Mouse (Mus musculus) testis, adult 2 months (tissue): Measurements from ENCODE around the gene Trim17. TPM values are rescaled to one million over a fixed set of nuclear protein-coding genes. Genes with fewer than 3 reads are reported as not detected.

Experiments used
- H3K27ac ChIP-seq: fragments of 200-500 bp; 2 replicates; pipeline ENCODE4 v1.5.1; 2012; ENCODE audit warnings: low read depth, low read length; ENCODE audit not compliant: control insufficient read depth, insufficient read depth
- H3K27me3 ChIP-seq: fragments of 200-500 bp; 2 replicates; pipeline ENCODE4 v1.6.1; 2012; ENCODE audit warnings: mild to moderate bottlenecking, low read length, moderate library complexity; ENCODE audit not compliant: control insufficient read depth, insufficient read depth
- H3K36me3 ChIP-seq: fragments of 200-500 bp; 2 replicates; pipeline ENCODE4 v1.6.1; 2012; ENCODE audit warnings: mild to moderate bottlenecking, low read length; ENCODE audit not compliant: control insufficient read depth, insufficient read depth
- H3K4me1 ChIP-seq: fragments of 200-500 bp; 2 replicates; pipeline ENCODE4 v1.6.1; 2012; ENCODE audit warnings: low read length; ENCODE audit not compliant: control insufficient read depth, insufficient read depth
- H3K4me3 ChIP-seq: fragments of 200-500 bp; 2 replicates; pipeline ENCODE4 v1.5.1; 2012; ENCODE audit warnings: low read depth, mild to moderate bottlenecking, low read length, moderate library complexity, mixed read lengths; ENCODE audit not compliant: control insufficient read depth
- CTCF ChIP-seq: fragments of 200-500 bp; IDR thresholded peaks from 2 replicates; pipeline ENCODE4 v1.5.1; 2012; ENCODE audit warnings: low read depth, mild to moderate bottlenecking, inconsistent platforms, low read length, moderate library complexity; ENCODE audit not compliant: control insufficient read depth, insufficient read depth, insufficient replicate concordance
- POLR2A ChIP-seq: fragments of 200-500 bp; IDR thresholded peaks from 2 replicates; pipeline ENCODE4 v1.6.1; 2012; ENCODE audit warnings: low read depth, mild to moderate bottlenecking, inconsistent platforms, low read length, moderate library complexity; ENCODE audit not compliant: control insufficient read depth
- polyA plus RNA-seq: library from polyadenylated mRNA; depleted of rRNA; stranded (reverse); fragments of >200 nt; gene quantifications from 2 replicates; pipeline ENCODE4 v1.2.3, GENCODE M21; 2012

The Trim17 gene
- polyA plus RNA-seq, 1 experiment, result 166 TPM

DNA sequence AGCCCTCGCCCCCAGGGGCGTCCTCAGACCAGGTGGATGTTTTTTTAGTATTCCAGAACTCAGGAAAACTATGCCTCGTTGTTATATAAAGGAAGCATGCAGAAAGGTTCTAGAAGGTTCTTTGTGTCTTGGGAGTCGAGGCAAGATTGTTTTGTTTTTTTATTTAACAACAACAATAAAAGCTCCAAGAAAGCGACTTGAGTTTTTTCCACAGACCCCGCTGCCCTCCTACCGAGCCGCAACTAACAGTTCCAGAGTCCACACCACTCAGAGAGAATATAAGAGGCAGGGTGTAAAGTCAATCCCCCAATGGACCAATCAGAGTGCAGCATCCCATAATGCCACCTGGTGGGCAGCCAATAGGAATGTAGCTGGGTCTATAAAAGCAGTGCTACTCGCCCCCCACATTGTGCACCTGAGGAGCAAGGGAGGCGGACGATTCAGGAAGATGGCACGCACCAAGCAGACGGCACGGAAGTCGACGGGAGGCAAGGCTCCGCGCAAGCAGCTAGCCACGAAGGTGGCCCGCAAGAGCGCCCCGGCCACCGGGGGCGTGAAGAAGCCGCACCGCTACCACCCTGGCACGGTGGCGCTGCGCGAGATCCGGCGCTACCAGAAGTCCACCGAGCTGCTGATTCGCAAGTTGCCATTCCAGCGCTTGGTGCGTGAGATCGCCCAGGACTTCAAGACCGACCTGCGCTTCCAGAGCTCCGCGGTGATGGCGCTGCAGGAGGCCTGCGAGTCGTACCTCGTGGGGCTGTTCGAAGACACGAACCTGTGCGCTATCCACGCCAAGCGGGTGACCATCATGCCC is 7.1 kb downstream of the Trim17 start:
- TF ChIP-seq CTCF (peak; percentile 6; the same call in 1 of the 2 replicates), POLR2A (peak; percentile 100)
- Histone ChIP-seq H3K4me3 (peak overlapping the region; percentile 89), H3K27me3 (no peaks in the 10 kb centered on the region), H3K36me3 (no peaks in the 10 kb centered on the region), H3K4me1 (peaks cover 9% of the 10 kb centered on the region), H3K27ac (peak overlapping the region; percentile 67)

DNA sequence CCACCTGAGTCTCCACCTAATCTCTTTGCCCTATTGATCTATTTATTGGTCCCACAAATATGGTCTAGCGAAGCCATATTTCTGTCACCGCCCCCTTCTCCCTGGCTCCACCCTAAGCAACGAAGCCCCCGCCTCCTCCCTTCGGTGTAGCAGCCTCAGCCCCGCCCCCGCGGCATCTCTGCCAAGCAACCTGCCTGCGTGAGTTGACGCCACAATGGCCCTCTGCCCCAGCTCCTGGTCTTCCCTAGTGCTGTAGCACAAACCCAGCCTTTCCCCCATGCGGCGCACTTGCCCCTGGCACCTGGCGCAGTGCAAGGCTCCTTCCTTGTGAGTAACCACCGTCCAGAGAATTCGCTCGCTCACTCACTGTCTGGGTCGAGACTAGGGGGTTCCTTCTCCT is 9.1 kb downstream of the Trim17 start:
- H3K4me1 ChIP-seq, result peaks cover 9% of the 10 kb centered on the region
- H3K36me3 ChIP-seq, result no peaks in the 10 kb centered on the region
- TF ChIP-seq POLR2A (peak; percentile 88), CTCF (no peak)
- H3K4me3 ChIP-seq, result peak overlapping the region; percentile 91
- H3K27me3 ChIP-seq, result no peaks in the 10 kb centered on the region
- peak overlapping the region; percentile 83 for H3K27ac ChIP-seq

DNA sequence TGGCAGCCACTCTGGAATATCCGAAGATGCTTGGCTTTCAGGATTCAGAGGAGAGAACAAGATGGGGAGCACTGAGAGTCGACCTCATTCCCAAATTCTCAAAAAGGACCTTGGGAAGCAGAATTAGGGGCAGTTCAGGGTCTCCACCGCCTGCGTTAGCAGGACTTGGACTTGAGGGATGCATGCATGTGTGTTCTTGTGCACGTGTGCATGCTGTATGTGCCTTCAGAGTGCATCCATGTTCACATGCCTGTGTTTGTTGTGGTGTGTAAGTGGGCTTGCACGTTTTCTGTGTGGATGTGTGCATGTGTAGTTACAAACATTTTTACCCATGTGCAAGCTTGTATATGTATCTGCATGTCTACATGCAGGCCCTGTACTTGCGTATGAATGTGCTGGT is 9.7 kb downstream of the Trim17 start:
- TF ChIP-seq POLR2A, result no peak
- TF ChIP-seq CTCF, result no peak
- 0 out of 2 replicates have a peak overlapping the region, but pooled peaks have one; percentile 83 for H3K27ac ChIP-seq
- no peaks in the 10 kb centered on the region for H3K36me3 ChIP-seq
- peaks cover 9% of the 10 kb centered on the region for H3K4me1 ChIP-seq
- peak overlapping the region; percentile 91 for H3K4me3 ChIP-seq
- H3K27me3 ChIP-seq, result no peaks in the 10 kb centered on the region

DNA sequence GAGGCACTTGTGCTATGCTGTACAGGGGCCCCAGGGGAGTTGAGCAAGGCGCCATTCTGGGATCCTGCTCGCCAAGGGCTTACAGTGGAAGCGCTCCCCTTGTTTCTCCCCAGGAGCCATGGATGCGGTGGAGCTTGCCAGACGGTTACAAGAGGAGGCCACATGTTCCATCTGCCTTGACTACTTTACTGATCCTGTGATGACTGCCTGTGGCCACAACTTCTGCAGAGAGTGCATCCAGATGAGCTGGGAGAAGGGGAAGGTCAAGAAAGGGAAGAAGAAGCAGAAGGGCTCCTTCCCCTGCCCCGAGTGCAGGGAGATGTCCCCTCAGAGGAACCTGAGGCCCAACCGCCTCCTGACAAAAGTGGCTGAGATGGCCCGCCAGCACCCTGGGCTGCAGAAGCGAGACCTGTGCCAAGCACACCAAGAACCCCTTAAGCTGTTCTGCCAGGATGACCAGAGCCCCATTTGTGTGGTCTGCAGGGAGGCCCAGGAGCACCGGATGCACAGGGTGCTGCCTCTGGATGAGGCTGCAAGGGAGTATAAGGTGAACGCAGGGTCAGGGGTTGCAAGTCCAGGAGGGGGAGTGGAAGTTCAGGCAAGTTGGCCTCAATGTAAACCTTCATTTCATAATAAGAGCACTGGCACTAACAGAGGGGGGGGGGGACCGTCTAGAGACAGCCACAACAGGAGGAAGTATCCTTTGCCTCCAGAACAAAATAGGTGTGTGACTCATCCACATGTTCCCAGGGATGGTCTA is 10.7 kb downstream of the Trim17 start:
- peaks cover 5% of the 10 kb centered on the region for H3K4me1 ChIP-seq
- no peaks in the 10 kb centered on the region for H3K27me3 ChIP-seq
- H3K27ac ChIP-seq, result no peak overlapping the region
- no peaks in the 10 kb centered on the region for H3K36me3 ChIP-seq
- TF ChIP-seq POLR2A (no peak), CTCF (no peak)
- H3K4me3 ChIP-seq, result peak overlapping the region; percentile 76

DNA sequence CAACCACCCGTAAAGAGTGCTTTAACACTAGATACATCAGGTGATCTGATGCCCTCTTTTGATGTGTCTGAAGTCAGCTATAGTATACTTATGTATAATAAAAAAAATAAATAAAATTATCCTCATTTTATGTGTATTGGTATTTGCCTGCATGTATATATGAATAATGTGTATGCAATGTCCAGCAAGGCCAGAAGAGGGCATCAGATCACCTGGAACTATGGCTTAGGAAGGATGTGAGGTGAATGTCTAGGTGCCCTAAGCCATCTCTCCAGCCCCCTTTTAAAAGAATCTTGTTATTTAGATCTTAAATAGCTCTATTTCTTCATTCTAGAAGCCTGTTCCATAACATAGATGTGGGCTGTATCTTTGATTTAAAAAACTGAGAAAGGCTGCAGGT is 12.9 kb downstream of the Trim17 start:
- Histone ChIP-seq H3K36me3 (no peaks in the 10 kb centered on the region), H3K4me1 (peaks cover 6% of the 10 kb centered on the region), H3K27me3 (no peaks in the 10 kb centered on the region), H3K27ac (no peak overlapping the region), H3K4me3 (no peak overlapping the region)
- TF ChIP-seq POLR2A, result no peak
- no peak for TF ChIP-seq CTCF

DNA sequence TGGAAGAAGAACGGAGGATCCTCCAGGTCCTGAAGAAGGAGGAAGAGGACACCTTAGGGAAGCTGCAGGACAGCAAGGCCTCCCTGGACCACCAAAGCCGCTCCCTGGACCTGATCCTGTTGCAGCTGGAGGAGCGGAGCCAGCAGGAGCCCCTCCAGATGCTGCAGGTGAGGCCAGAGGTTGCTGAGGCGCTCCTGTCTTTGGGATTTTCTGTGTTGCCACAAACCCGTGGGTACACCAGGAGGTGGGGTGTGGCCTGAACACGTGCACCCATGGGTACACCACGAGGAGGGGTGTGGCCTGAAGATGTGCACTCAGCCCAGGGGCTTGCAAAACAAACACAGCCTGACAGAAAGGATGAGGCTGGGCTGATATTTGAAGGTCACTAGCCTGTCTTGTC is 14.1 kb downstream of the Trim17 start:
- H3K4me1 ChIP-seq, result peaks cover 4% of the 10 kb centered on the region
- no peak for TF ChIP-seq POLR2A
- no peak for TF ChIP-seq CTCF
- H3K36me3 ChIP-seq, result no peaks in the 10 kb centered on the region

DNA sequence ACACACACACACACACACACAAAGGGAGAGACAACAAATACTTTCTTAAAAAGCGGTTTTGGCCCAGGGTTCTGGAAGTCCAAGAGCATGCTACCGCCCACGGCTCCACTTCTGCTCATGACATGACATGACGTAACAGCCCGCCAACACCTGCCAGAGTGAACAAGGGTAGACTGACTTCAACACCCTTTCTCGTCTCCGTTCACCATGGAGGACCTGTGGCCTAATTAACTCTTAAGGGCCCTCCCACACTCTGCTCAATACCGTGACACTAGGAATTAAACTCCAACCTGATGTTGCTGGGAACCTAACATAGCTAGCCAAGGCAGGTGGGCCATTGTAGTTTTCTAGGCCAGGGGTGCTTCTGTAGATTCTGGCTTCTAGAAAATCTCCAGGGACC is 14.5 kb downstream of the Trim17 start:
- TF ChIP-seq POLR2A (no peak), CTCF (no peak)
- no peak overlapping the region for H3K4me3 ChIP-seq
- H3K4me1 ChIP-seq, result peaks cover 7% of the 10 kb centered on the region
- H3K27ac ChIP-seq, result no peak overlapping the region
- H3K36me3 ChIP-seq, result no peaks in the 10 kb centered on the region
- H3K27me3 ChIP-seq, result no peaks in the 10 kb centered on the region

More for the DNA sequence above, 14.1 kb downstream of the Trim17 start:
- Histone ChIP-seq H3K27me3 (no peaks in the 10 kb centered on the region), H3K4me3 (no peak overlapping the region), H3K27ac (no peak overlapping the region)
